Mouse (Mus musculus) megakaryocyte, embryonic 14.5 days (primary cell): ENCODE measurements at regions not wholly inside any gene's neighbourhood (a gene's known extent, or its start where the extent isn't known, plus 50 kb on each side); places are given as distances from the start of the nearest gene placed in this dataset.

ENCODE experiments used
- H3K27me3 ChIP-seq: replicated peaks from 2 replicates; pipeline ENCODE3; 2012; ENCODE audit warnings: inconsistent platforms
- H3K36me3 ChIP-seq: replicated peaks from 2 replicates; pipeline ENCODE3; 2012; ENCODE audit warnings: low read length, inconsistent platforms, mixed read lengths
- H3K4me1 ChIP-seq: 2 replicates; pipeline ENCODE4 v1.6.1; 2012; ENCODE audit warnings: inconsistent platforms
- H3K4me3 ChIP-seq: replicated peaks from 2 replicates; pipeline ENCODE3; 2012; ENCODE audit warnings: moderate library complexity, mild to moderate bottlenecking, inconsistent platforms
- H3K9me3 ChIP-seq: 2 replicates; pipeline ENCODE4 v1.6.1; 2012; ENCODE audit warnings: inconsistent platforms
- FLI1 ChIP-seq: IDR thresholded peaks from 2 replicates; pipeline ENCODE4 v1.6.1; 2012; ENCODE audit warnings: low read length, inconsistent platforms, mixed read lengths
- GATA1 ChIP-seq: IDR thresholded peaks from 3 replicates; pipeline ENCODE4 v1.6.1; 2012; ENCODE audit warnings: mixed read lengths, low read length, inconsistent platforms, borderline replicate concordance

- no peak overlapping the region for H3K4me3 ChIP-seq
- peaks cover 9% of the 10 kb centered on the region for H3K27me3 ChIP-seq
- peaks cover 3% of the 10 kb centered on the region; the same call in 1 of the 2 replicates for H3K9me3 ChIP-seq
- H3K4me1 ChIP-seq, result peaks cover 12% of the 10 kb centered on the region
- TF ChIP-seq GATA1, result no peak
- TF ChIP-seq FLI1, result no peak
- no peaks in the 10 kb centered on the region for H3K36me3 ChIP-seq
Measured at GRCm38 (mm10) chr12:118660384-118661213, 185.5 kb upstream of the Sp8 start.

- no peak for TF ChIP-seq GATA1
- no peak for TF ChIP-seq FLI1
- Histone ChIP-seq H3K36me3 (no peaks in the 10 kb centered on the region), H3K4me3 (no peak overlapping the region), H3K27me3 (peaks cover 9% of the 10 kb centered on the region), H3K9me3 (peaks cover 3% of the 10 kb centered on the region; the same call in 1 of the 2 replicates), H3K4me1 (peaks cover 12% of the 10 kb centered on the region)
Measured at GRCm38 (mm10) chr12:118659240-118660120, 186.6 kb upstream of the Sp8 start.

GRCm38 (mm10) chr12:118650483-118651160, 195.5 kb upstream of the Sp8 start:
- H3K9me3 ChIP-seq, result no peaks in the 10 kb centered on the region
- no peaks in the 10 kb centered on the region for H3K36me3 ChIP-seq
- peaks cover 47% of the 10 kb centered on the region for H3K4me1 ChIP-seq
- no peak for TF ChIP-seq GATA1
- no peak for TF ChIP-seq FLI1
- no peak overlapping the region for H3K4me3 ChIP-seq
- H3K27me3 ChIP-seq, result no peaks in the 10 kb centered on the region

- H3K4me1 ChIP-seq, result peaks cover 50% of the 10 kb centered on the region
- TF ChIP-seq FLI1 (no peak), GATA1 (no peak)
Measured at GRCm38 (mm10) chr12:118649323-118649973, 196.7 kb upstream of the Sp8 start.

GRCm38 (mm10) chr12:118648673-118649072, 197.5 kb upstream of the Sp8 start:
- no peaks in the 10 kb centered on the region for H3K27me3 ChIP-seq
- H3K4me3 ChIP-seq, result peak overlapping the region; percentile 25
- no peaks in the 10 kb centered on the region for H3K36me3 ChIP-seq
- peaks cover 51% of the 10 kb centered on the region for H3K4me1 ChIP-seq
- TF ChIP-seq GATA1, result no peak
- no peak for TF ChIP-seq FLI1
- H3K9me3 ChIP-seq, result no peaks in the 10 kb centered on the region

More at GRCm38 (mm10) chr12:118649323-118649973, 196.7 kb upstream of the Sp8 start:
- H3K36me3 ChIP-seq, result no peaks in the 10 kb centered on the region
- H3K4me3 ChIP-seq, result peak overlapping the region; percentile 35
- no peaks in the 10 kb centered on the region for H3K9me3 ChIP-seq
- H3K27me3 ChIP-seq, result no peaks in the 10 kb centered on the region

- no peaks in the 10 kb centered on the region for H3K9me3 ChIP-seq
- H3K4me3 ChIP-seq, result no peak overlapping the region
- H3K36me3 ChIP-seq, result no peaks in the 10 kb centered on the region
- H3K27me3 ChIP-seq, result no peaks in the 10 kb centered on the region
- H3K4me1 ChIP-seq, result peaks cover 61% of the 10 kb centered on the region
- TF ChIP-seq FLI1 (no peak), GATA1 (no peak)
Measured at GRCm38 (mm10) chr12:118647270-118648042, 198.7 kb upstream of the Sp8 start.

- peaks cover 34% of the 10 kb centered on the region for H3K4me1 ChIP-seq
Measured at GRCm38 (mm10) chr12:118640925-118641324, 205.2 kb upstream of the Sp8 start.

GRCm38 (mm10) chr12:118637214-118637613, 208.9 kb upstream of the Sp8 start:
- peak overlapping the region; percentile 53 for H3K4me3 ChIP-seq
- H3K4me1 ChIP-seq, result peaks cover 43% of the 10 kb centered on the region
- peaks cover 8% of the 10 kb centered on the region; the same call in 1 of the 2 replicates for H3K9me3 ChIP-seq
- no peaks in the 10 kb centered on the region for H3K36me3 ChIP-seq
- TF ChIP-seq FLI1, result no peak
- no peak for TF ChIP-seq GATA1
- no peaks in the 10 kb centered on the region for H3K27me3 ChIP-seq

More at GRCm38 (mm10) chr12:118640925-118641324, 205.2 kb upstream of the Sp8 start:
- no peaks in the 10 kb centered on the region for H3K9me3 ChIP-seq
- no peaks in the 10 kb centered on the region for H3K36me3 ChIP-seq
- H3K27me3 ChIP-seq, result no peaks in the 10 kb centered on the region
- no peak overlapping the region for H3K4me3 ChIP-seq
- TF ChIP-seq GATA1 (no peak), FLI1 (no peak)
